12 mouse cellular contexts compared by ENCODE assay signal in genomic region chr13:54323307-54324165, GRCm38 (mm10). TPM values are rescaled to one million over a fixed set of nuclear protein-coding genes. Genes with fewer than 3 reads are reported as not detected.
DNase-seq lines count a peak whose midpoint lies in the region; ATAC-seq lines count a peak whose summit lies in the region.
"Had no signal": no experiment of that assay in that cellular context is flagged by ENCODE, and none has a peak within 500 bp of the region (broad histone marks: within the 10 kb centered on the region; RNA-seq: fewer than 3 reads in every experiment).

No protein-coding gene starts in this region.

- peaks cover 13% of the 10 kb centered on the region for H3K4me1 ChIP-seq in hindbrain, embryonic 14.5 days (replicated peaks; ENCODE audit: control insufficient read depth, insufficient read depth, low read length)
- peaks cover 17% of the 10 kb centered on the region for H3K4me1 ChIP-seq in limb, embryonic 10.5 days
- H3K4me1 ChIP-seq: embryonic facial prominence, embryonic 13.5 days; intestine, embryonic 15.5 days had no signal

- peak; percentile 33 for DNase-seq in heart, adult 8-10 months (ENCODE audit: low spot score)
- DNase-seq in heart, postnatal 4 days = no peak
- DNase-seq in right cerebral cortex, adult 18-20 months = peak; percentile 47
- no peak for DNase-seq in right cerebral cortex, postnatal 10 days (ENCODE audit: low spot score in 2 of 2)
- no peak for DNase-seq in hindbrain, embryonic 14.5 days (ENCODE audit: low spot score)
- DNase-seq in kidney, adult 18-20 months = no peak
- no peak for DNase-seq in limb, embryonic 10.5 days (ENCODE audit: low spot score)
- no peak for DNase-seq in layer of hippocampus, adult 11-12 months (ENCODE audit: low spot score)
- DNase-seq: right cerebral cortex, postnatal 25 days had no signal

- H3K9ac ChIP-seq in hindbrain, embryonic 14.5 days = no peak overlapping the region
- H3K9ac ChIP-seq: embryonic facial prominence, embryonic 13.5 days; intestine, embryonic 15.5 days; lung, embryonic 14.5 days had no signal

- ATAC-seq in hindbrain, embryonic 14.5 days (ENCODE audit: low FRiP score) = no peak
- ATAC-seq: intestine, embryonic 15.5 days had no signal

- H3K27ac ChIP-seq in hindbrain, embryonic 14.5 days = 0 out of 2 replicates have a peak overlapping the region, but pooled peaks have one; percentile 18
- no peak overlapping the region for H3K27ac ChIP-seq in limb, embryonic 10.5 days
- H3K27ac ChIP-seq: embryonic facial prominence, embryonic 13.5 days; intestine, embryonic 15.5 days had no signal

- WGBS in hindbrain, embryonic 14.5 days = 71% methylated on average over 13 of the region's 13 CpGs
- 77% methylated on average over 13 of the region's 13 CpGs for WGBS in limb, embryonic 10.5 days

- H3K4me2 ChIP-seq in hindbrain, embryonic 14.5 days (replicated peaks) = no peak overlapping the region
- H3K4me2 ChIP-seq: embryonic facial prominence, embryonic 13.5 days; intestine, embryonic 15.5 days; lung, embryonic 14.5 days had no signal

- H3K9me3 ChIP-seq in hindbrain, embryonic 14.5 days (ENCODE audit: control insufficient read depth, low read length) = no peaks in the 10 kb centered on the region
- H3K9me3 ChIP-seq in limb, embryonic 10.5 days (replicated peaks) = no peaks in the 10 kb centered on the region
- H3K9me3 ChIP-seq: embryonic facial prominence, embryonic 13.5 days; intestine, embryonic 15.5 days had no signal

- no peaks in the 10 kb centered on the region for H3K27me3 ChIP-seq in hindbrain, embryonic 14.5 days (ENCODE audit: control insufficient read depth, insufficient read depth, low read length)
- no peaks in the 10 kb centered on the region for H3K27me3 ChIP-seq in limb, embryonic 10.5 days (ENCODE audit: low read depth, poor library complexity, severe bottlenecking)
- H3K27me3 ChIP-seq: embryonic facial prominence, embryonic 13.5 days; intestine, embryonic 15.5 days had no signal

- no peaks in the 10 kb centered on the region for H3K36me3 ChIP-seq in hindbrain, embryonic 14.5 days (replicated peaks; ENCODE audit: control insufficient read depth, insufficient read depth)
- H3K36me3 ChIP-seq in limb, embryonic 10.5 days = no peaks in the 10 kb centered on the region
- H3K36me3 ChIP-seq: embryonic facial prominence, embryonic 13.5 days; intestine, embryonic 15.5 days had no signal

- H3K4me3 ChIP-seq in hindbrain, embryonic 14.5 days (replicated peaks; ENCODE audit: low read length) = no peak overlapping the region
- no peak overlapping the region for H3K4me3 ChIP-seq in limb, embryonic 10.5 days
- H3K4me3 ChIP-seq: embryonic facial prominence, embryonic 13.5 days; intestine, embryonic 15.5 days had no signal

RNA-seq across cellular contexts. Expression of gene Cplx2, which starts 47.6 kb away (rescaled TPM):
- total RNA-seq in heart, adult 8-10 months (2022) = 1 to 10 TPM; 2.0 to 3.0 (median 2.5) TPM
- 10 to 100 TPM; 12.6 to 12.7 TPM for total RNA-seq in heart, postnatal 4 days (2021)
- 24.9 and 30.1 TPM in 2 replicates for polyA plus RNA-seq in hindbrain, embryonic 14.5 days (2014; fragmentation: Nextera tagmentation; extraction: Ambion mirVana)
- polyA plus RNA-seq in limb, embryonic 10.5 days (2016; fragmentation: Nextera tagmentation; extraction: Ambion mirVana) = 2.5 and 3.5 TPM in 2 replicates

Comparison
In these comparisons a context has a peak if more than half of its experiments do, and no peak if none do; other contexts are left out.
1. DNase-seq: peak in heart, adult 8-10 months (single experiment) and right cerebral cortex, adult 18-20 months (single experiment); none in heart, postnatal 4 days (single experiment), right cerebral cortex, postnatal 10 days (0 of 2), hindbrain, embryonic 14.5 days (single experiment), kidney, adult 18-20 months (single experiment), limb, embryonic 10.5 days (single experiment) and layer of hippocampus, adult 11-12 months (single experiment).